Mouse (Mus musculus) MEL (cell line): ENCODE results near the gene Kank1. TPM values are rescaled to one million over a fixed set of nuclear protein-coding genes. Genes with fewer than 3 reads are reported as not detected.

Experiments used
- DNase-seq: peaks from one replicate; pipeline ENCODE4 v3.0.0; 2011; ENCODE audit warnings: low read depth, low spot score
- H3K27ac ChIP-seq: 2 replicates; pipeline ENCODE4 v1.5.1; 2012; ENCODE audit warnings: low read depth, mild to moderate bottlenecking, control low read depth, low read length, moderate library complexity; ENCODE audit not compliant: control insufficient read depth
- H3K27me3 ChIP-seq, 2 experiments: fragments of 150-350 bp in 1 of 2; sonication (generic) in 1 of 2; 2 replicates each; pipeline ENCODE4 v1.6.1; 2012; ENCODE audit warnings: low read length in 2 of 2, mild to moderate bottlenecking in 2 of 2, improper control_type of control experiment in 1 of 2, moderate library complexity in 1 of 2; ENCODE audit not compliant: insufficient read depth in 2 of 2, control insufficient read depth in 1 of 2
- H3K36me3 ChIP-seq, 2 experiments: 2 replicates each; pipeline ENCODE4 v1.6.1; 2012 to 2014; ENCODE audit warnings: low read length in 2 of 2, improper control_type of control experiment in 1 of 2, inconsistent platforms in 1 of 2, mild to moderate bottlenecking in 1 of 2; ENCODE audit not compliant: insufficient read depth in 2 of 2, control insufficient read depth in 1 of 2
- H3K4me1 ChIP-seq, 2 experiments: fragments of 150-350 bp in 1 of 2; sonication (generic) in 1 of 2; 2 replicates each; pipeline ENCODE4 v1.6.1; 2012; ENCODE audit warnings: low read length in 2 of 2, improper control_type of control experiment in 1 of 2, mild to moderate bottlenecking in 1 of 2; ENCODE audit not compliant: insufficient read depth in 2 of 2, control insufficient read depth in 1 of 2
- H3K4me3 ChIP-seq, 2 experiments: fragments of 150-350 bp in 1 of 2; sonication (generic) in 1 of 2; 2 replicates each; pipeline ENCODE4 v1.5.1; 2012; ENCODE audit warnings: low read depth in 2 of 2, low read length in 2 of 2, mild to moderate bottlenecking in 2 of 2, moderate library complexity in 2 of 2, control low read depth in 1 of 2, improper control_type of control experiment in 1 of 2; ENCODE audit not compliant: control insufficient read depth in 1 of 2, insufficient read depth in 1 of 2
- H3K79me2 ChIP-seq: 2 replicates; pipeline ENCODE4 v1.6.1; 2012; ENCODE audit warnings: mild to moderate bottlenecking, low read length, moderate library complexity; ENCODE audit not compliant: control insufficient read depth, poor library complexity, insufficient read depth
- H3K9ac ChIP-seq: 2 replicates; pipeline ENCODE4 v1.6.1; 2012; ENCODE audit warnings: low read depth, mild to moderate bottlenecking, control low read depth, low read length, moderate library complexity; ENCODE audit not compliant: control insufficient read depth, poor library complexity, severe bottlenecking
- H3K9me3 ChIP-seq: fragments of 150-350 bp; sonication (generic); replicated peaks from 2 replicates; pipeline ENCODE4 v1.6.1; 2012; ENCODE audit warnings: mild to moderate bottlenecking, low read length, improper control_type of control experiment, moderate library complexity; ENCODE audit not compliant: insufficient read depth
- BHLHE40 ChIP-seq: IDR thresholded peaks from 2 replicates; pipeline ENCODE4 v1.6.1; 2012; ENCODE audit warnings: low read depth, mild to moderate bottlenecking, inconsistent platforms, low read length, improper control_type of control experiment, borderline replicate concordance
- CHD1 ChIP-seq: IDR thresholded peaks from 2 replicates; pipeline ENCODE4 v1.6.1; 2012; ENCODE audit warnings: low read depth, mild to moderate bottlenecking, inconsistent platforms, low read length, improper control_type of control experiment
- CHD2 ChIP-seq: IDR thresholded peaks from 2 replicates; pipeline ENCODE4 v1.6.1; 2011; ENCODE audit warnings: low read length, improper control_type of control experiment
- CTCF ChIP-seq, 3 experiments: IDR thresholded peaks in 2 of 3; conservative IDR thresholded peaks in 1 of 3; 2 replicates each; pipeline ENCODE4 v1.5.1; 2011 to 2012; ENCODE audit warnings: low read length in 3 of 3, low read depth in 2 of 3, mild to moderate bottlenecking in 2 of 3, improper control_type of control experiment in 1 of 3, inconsistent platforms in 1 of 3, mixed read lengths in 1 of 3, moderate library complexity in 1 of 3; ENCODE audit not compliant: control insufficient read depth in 1 of 3, insufficient read depth in 1 of 3, poor library complexity in 1 of 3, severe bottlenecking in 1 of 3
- ELF1 ChIP-seq: IDR thresholded peaks from 2 replicates; pipeline ENCODE4 v1.6.1; 2014; ENCODE audit warnings: low read depth, mild to moderate bottlenecking, inconsistent platforms, low read length, improper control_type of control experiment, moderate library complexity
- GATA1 ChIP-seq: IDR thresholded peaks from 2 replicates; pipeline ENCODE4 v1.6.1; 2011; ENCODE audit warnings: low read depth, low read length, improper control_type of control experiment
- HCFC1 ChIP-seq: IDR thresholded peaks from 2 replicates; pipeline ENCODE4 v1.6.1; 2012; ENCODE audit warnings: low read depth, mild to moderate bottlenecking, inconsistent platforms, low read length, improper control_type of control experiment, moderate library complexity
- MAFK ChIP-seq: IDR thresholded peaks from 2 replicates; pipeline ENCODE4 v1.6.1; 2011; ENCODE audit warnings: low read depth, mild to moderate bottlenecking, low read length, improper control_type of control experiment, borderline replicate concordance
- MAX ChIP-seq: IDR thresholded peaks from 2 replicates; pipeline ENCODE4 v1.6.1; 2011; ENCODE audit warnings: low read length, improper control_type of control experiment
- MXI1 ChIP-seq: IDR thresholded peaks from 2 replicates; pipeline ENCODE4 v1.6.1; 2011; ENCODE audit warnings: mild to moderate bottlenecking, low read depth, low read length, improper control_type of control experiment
- MYB ChIP-seq: IDR thresholded peaks from 2 replicates; pipeline ENCODE4 v1.6.1; 2011; ENCODE audit warnings: mild to moderate bottlenecking, low read depth, low read length, improper control_type of control experiment
- NELFE ChIP-seq: IDR thresholded peaks from 2 replicates; pipeline ENCODE4 v1.6.1; 2011; ENCODE audit warnings: low read depth, low read length, improper control_type of control experiment
- POLR2AphosphoS2 ChIP-seq: IDR thresholded peaks from 2 replicates; pipeline ENCODE4 v1.6.1; 2011; ENCODE audit warnings: low read length, improper control_type of control experiment
- POLR2AphosphoS5 ChIP-seq: IDR thresholded peaks from 2 replicates; pipeline ENCODE4 v1.6.1; 2012; ENCODE audit warnings: low read depth, borderline replicate concordance, mild to moderate bottlenecking, inconsistent platforms, low read length, moderate library complexity, mixed read lengths
- RAD21 ChIP-seq: IDR thresholded peaks from 2 replicates; pipeline ENCODE4 v1.6.1; 2011; ENCODE audit warnings: mild to moderate bottlenecking, low read depth, low read length, improper control_type of control experiment
- SIN3A ChIP-seq: IDR thresholded peaks from 2 replicates; pipeline ENCODE4 v1.6.1; 2012; ENCODE audit warnings: low read length, improper control_type of control experiment, inconsistent platforms
- SMC3 ChIP-seq: IDR thresholded peaks from 2 replicates; pipeline ENCODE4 v1.6.1; 2011; ENCODE audit warnings: low read depth, low read length, improper control_type of control experiment
- TAL1 ChIP-seq: IDR thresholded peaks from 2 replicates; pipeline ENCODE4 v1.6.1; 2012; ENCODE audit warnings: mild to moderate bottlenecking, inconsistent platforms, low read length, moderate library complexity, mixed read lengths
- TBP ChIP-seq: IDR thresholded peaks from 2 replicates; pipeline ENCODE4 v1.8.0; 2011; ENCODE audit warnings: low read depth, low read length, improper control_type of control experiment
- TCF12 ChIP-seq: IDR thresholded peaks from 2 replicates; pipeline ENCODE4 v1.6.1; 2014; ENCODE audit warnings: low read depth, mild to moderate bottlenecking, inconsistent platforms, low read length, improper control_type of control experiment, moderate library complexity
- UBTF ChIP-seq: IDR thresholded peaks from 2 replicates; pipeline ENCODE4 v1.6.1; 2012; ENCODE audit warnings: low read depth, mild to moderate bottlenecking, inconsistent platforms, low read length, improper control_type of control experiment, moderate library complexity, borderline replicate concordance; ENCODE audit not compliant: insufficient read depth
- ZKSCAN1 ChIP-seq: IDR thresholded peaks from 2 replicates; pipeline ENCODE4 v1.6.1; 2012; ENCODE audit warnings: low read depth, mild to moderate bottlenecking, inconsistent platforms, low read length, improper control_type of control experiment, moderate library complexity
- polyA plus RNA-seq, 2 experiments: library from polyadenylated mRNA; stranded (reverse) in 1 of 2; unstranded in 1 of 2; fragments of >175 nt in 1 of 2; fragments of >200 nt in 1 of 2; gene quantifications; 2 replicates each; pipeline versions ENCODE4 v1.2.1 to v1.2.4; 2012; ENCODE audit warnings: low replicate concordance in 2 of 2, low read depth in 1 of 2; ENCODE audit not compliant: insufficient read length in 2 of 2, insufficient read depth in 1 of 2, missing spikeins in 1 of 2
- total RNA-seq: library from RNA; depleted of rRNA; stranded (reverse); fragments of 300-350 nt; gene quantifications from 2 replicates; pipeline ENCODE4 v1.2.3, GENCODE M21; 2012

Kank1 gene
- total and polyA plus RNA-seq, 3 experiments, result not detected

DNA sequence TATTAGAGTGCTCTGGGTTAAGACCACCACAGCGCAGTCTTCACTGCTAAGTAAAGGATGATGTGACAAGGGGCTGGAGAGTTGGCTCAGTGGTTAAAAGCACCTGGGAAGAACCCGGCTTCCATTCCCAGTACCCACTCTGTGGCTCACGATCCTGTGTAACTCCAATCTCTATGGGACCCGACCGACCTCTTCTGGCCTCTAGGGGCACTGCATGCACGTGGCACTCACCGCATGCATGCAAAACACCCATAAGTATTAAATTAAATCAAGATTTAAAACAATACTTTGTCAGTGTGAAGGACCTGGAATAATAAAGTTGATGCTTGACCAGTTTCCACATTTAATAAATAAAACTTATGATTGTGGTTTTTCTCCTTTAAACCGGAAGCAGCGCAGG is 69.5 kb downstream of the Kank1 start:
- no peaks in the 10 kb centered on the region for H3K9me3 ChIP-seq
- DNase-seq, result peak; percentile 16

GRCm38 (mm10) chr19:25308156-25308555 is 71.4 kb downstream of the Kank1 start:
- no peaks in the 10 kb centered on the region; a peak in 1 of 4 replicates for H3K27me3 ChIP-seq
- no peak overlapping the region for H3K27ac ChIP-seq
- TF ChIP-seq ZKSCAN1 (peak; percentile 70), MAFK (no peak), POLR2AphosphoS5 (no peak), CHD2 (no peak)
- TF ChIP-seq, all 39 proteins: peak for 1
- H3K79me2 ChIP-seq, result no peaks in the 10 kb centered on the region
- DNase-seq, result no peak
- no peaks in the 10 kb centered on the region for H3K9me3 ChIP-seq
- H3K36me3 ChIP-seq, result no peaks in the 10 kb centered on the region
- no peaks in the 10 kb centered on the region for H3K4me1 ChIP-seq
- no peak overlapping the region for H3K9ac ChIP-seq
- H3K4me3 ChIP-seq, result no peak overlapping the region

More for the DNA sequence above, 69.5 kb downstream of the Kank1 start:
- Histone ChIP-seq H3K27me3 (no peaks in the 10 kb centered on the region; a peak in 1 of 4 replicates), H3K4me1 (no peaks in the 10 kb centered on the region), H3K79me2 (no peaks in the 10 kb centered on the region), H3K4me3 (no peak overlapping the region), H3K36me3 (no peaks in the 10 kb centered on the region), H3K27ac (no peak overlapping the region), H3K9ac (no peak overlapping the region)
- TF ChIP-seq ZKSCAN1 (no peak), TCF12 (no peak), MAX (no peak), RAD21 (peak; percentile 46), SIN3A (no peak), CHD1 (no peak), TAL1 (no peak), NELFE (no peak), UBTF (no peak), MYB (no peak), GATA1 (no peak), BHLHE40 (no peak), SMC3 (peak; percentile 33; the same call in 1 of the 2 replicates), HCFC1 (no peak), POLR2AphosphoS2 (no peak), MXI1 (no peak), CTCF (IDR thresholded peaks at IDR 0.05 in 2 of 3, conservative IDR thresholded peaks at IDR 0.05 in 1 of 3; ENCODE audit: control insufficient read depth in 1 of 3, insufficient read depth in 1 of 3, low read depth in 2 of 3, low read length in 3 of 3, poor library complexity in 1 of 3, severe bottlenecking in 1 of 3) (peak; percentile 47 to 67 (median 54)), TBP (no peak), ELF1 (no peak)
